Mouse (Mus musculus) C2C12 (cell line): ENCODE results near the gene Hcfc1. TPM values are rescaled to one million over a fixed set of nuclear protein-coding genes. Genes with fewer than 3 reads are reported as not detected.

Experiments
- H3K27me3 ChIP-seq: one replicate; pipeline ENCODE4 v1.6.1; 2011; ENCODE audit not compliant: control insufficient read depth, insufficient read depth, insufficient read length
- H3K36me3 ChIP-seq: one replicate; pipeline ENCODE4 v1.6.1; 2011; ENCODE audit not compliant: control insufficient read depth, insufficient read depth
- H3K4me3 ChIP-seq: one replicate; pipeline ENCODE4 v1.5.1; 2011; ENCODE audit warnings: mild to moderate bottlenecking, control low read depth; ENCODE audit not compliant: poor library complexity, insufficient read depth, severe bottlenecking
- H3K79me2 ChIP-seq: one replicate; pipeline ENCODE4 v1.6.1; 2011; ENCODE audit not compliant: control insufficient read depth, insufficient read depth
- H3K79me3 ChIP-seq: one replicate; pipeline ENCODE4 v1.6.1; 2011; ENCODE audit warnings: low read depth, control low read depth
- H3ac ChIP-seq: one replicate; pipeline ENCODE3; 2011; ENCODE audit warnings: low read depth; ENCODE audit not compliant: control insufficient read depth, insufficient read length
- CEBPB ChIP-seq: IDR thresholded peaks from one replicate; pipeline ENCODE4 v1.6.1; 2011; ENCODE audit warnings: low read depth, mild to moderate bottlenecking, control low read depth, moderate library complexity
- CTCF ChIP-seq: IDR thresholded peaks from one replicate; pipeline ENCODE4 v1.5.1; 2011; ENCODE audit not compliant: control insufficient read depth, insufficient read depth, insufficient read length
- FOSL1 ChIP-seq: IDR thresholded peaks from one replicate; pipeline ENCODE4 v1.8.0; 2011; ENCODE audit warnings: mild to moderate bottlenecking, low read length; ENCODE audit not compliant: poor library complexity, insufficient read depth, severe bottlenecking
- MAX ChIP-seq: IDR thresholded peaks from one replicate; pipeline ENCODE4 v1.6.1; 2011; ENCODE audit warnings: mild to moderate bottlenecking, control low read depth
- MYOD1 ChIP-seq: IDR thresholded peaks from one replicate; pipeline ENCODE4 v1.6.1; 2011; ENCODE audit warnings: low read depth; ENCODE audit not compliant: control insufficient read depth, insufficient read length
- MYOG ChIP-seq: IDR thresholded peaks from one replicate; pipeline ENCODE4 v1.6.1; 2011; ENCODE audit not compliant: control insufficient read depth, insufficient read length; ENCODE audit errors: extremely low read depth
- USF1 ChIP-seq: IDR thresholded peaks from one replicate; pipeline ENCODE4 v1.6.1; 2011; ENCODE audit warnings: low read depth, mild to moderate bottlenecking, control low read depth, moderate library complexity
- long read RNA-seq, 2 experiments: library from polyadenylated mRNA; unstranded; transcript quantifications; one replicate each; pipeline ENCODE4 v2.0.0; 2019 to 2020
- polyA plus RNA-seq: library from polyadenylated mRNA; unstranded; fragments of >200 nt; fragmentation: generic; extraction: Trizol; gene quantifications from one replicate; pipeline ENCODE4 v1.2.1, GENCODE M21; 2012; ENCODE audit warnings: missing spikeins

The Hcfc1 gene
- 58.7 TPM for polyA plus RNA-seq
- long read RNA-seq, experiment 1, partial matches to known transcripts = 5 of 8 reads
- long read RNA-seq, experiment 1, other reads (novel, unspliced or antisense) = 3 of 8 reads
- long read RNA-seq, experiment 2, transcript Hcfc1-203 (10 exons, 3,480 nt) = major isoform, 5 of 47 reads
- long read RNA-seq, experiment 2, partial matches to known transcripts = 37 of 47 reads
- long read RNA-seq, experiment 2, other reads (novel, unspliced or antisense) = 5 of 47 reads

GRCm38 (mm10) chrX:73966248-73967176 lies at the start of gene Hcfc1:
Hcfc1 (minus strand) TSS chrX:73966357.
- H3K4me3 ChIP-seq = peak within 1 kb of the TSS; percentile 61
- peaks cover 22% of the 10 kb centered on the region for H3K36me3 ChIP-seq
- no peaks in the 10 kb centered on the region for H3K27me3 ChIP-seq
- TF ChIP-seq FOSL1 (no peak), USF1 (no peak), CTCF (no peak), MAX (no peak), CEBPB (no peak), MYOD1 (no peak), MYOG (no peak)
- H3K79me2 ChIP-seq = peaks cover 52% of the 10 kb centered on the region
- peak within 1 kb of the TSS; percentile 98 for H3ac ChIP-seq
- peaks cover 42% of the 10 kb centered on the region for H3K79me3 ChIP-seq

GRCm38 (mm10) chrX:74014597-74014996 lies 48.4 kb upstream of the Hcfc1 start:
- no peak overlapping the region for H3K4me3 ChIP-seq
- peaks cover 3% of the 10 kb centered on the region for H3K36me3 ChIP-seq
- H3ac ChIP-seq = no peak overlapping the region
- H3K79me3 ChIP-seq = no peaks in the 10 kb centered on the region
- TF ChIP-seq MYOD1 (no peak), FOSL1 (no peak)
- H3K27me3 ChIP-seq = no peaks in the 10 kb centered on the region
- H3K79me2 ChIP-seq = no peaks in the 10 kb centered on the region

- Histone ChIP-seq H3K4me3 (no peak overlapping the region), H3K27me3 (no peaks in the 10 kb centered on the region), H3K79me2 (no peaks in the 10 kb centered on the region), H3ac (no peak overlapping the region), H3K79me3 (no peaks in the 10 kb centered on the region), H3K36me3 (no peaks in the 10 kb centered on the region)
- TF ChIP-seq FOSL1 = no peak
- TF ChIP-seq CTCF = no peak
- TF ChIP-seq USF1 = no peak
- TF ChIP-seq MYOG = no peak
- no peak for TF ChIP-seq CEBPB
- TF ChIP-seq MAX = no peak
- no peak for TF ChIP-seq MYOD1
These were observed 41.9 kb upstream of the Hcfc1 start for GRCm38 (mm10) chrX:74008063-74008462.

- Histone ChIP-seq H3K79me3 (no peaks in the 10 kb centered on the region), H3K27me3 (no peaks in the 10 kb centered on the region), H3K4me3 (no peak overlapping the region), H3ac (no peak overlapping the region), H3K36me3 (no peaks in the 10 kb centered on the region), H3K79me2 (no peaks in the 10 kb centered on the region)
- TF ChIP-seq FOSL1 (no peak), CEBPB (no peak), MYOG (no peak), MAX (no peak), CTCF (no peak), USF1 (no peak), MYOD1 (no peak)
These were observed 40.2 kb upstream of the Hcfc1 start for GRCm38 (mm10) chrX:74006401-74006800.

GRCm38 (mm10) chrX:74003644-74004043 lies 37.5 kb upstream of the Hcfc1 start:
- H3ac ChIP-seq = no peak overlapping the region
- H3K4me3 ChIP-seq = no peak overlapping the region
- no peaks in the 10 kb centered on the region for H3K79me3 ChIP-seq
- H3K79me2 ChIP-seq = no peaks in the 10 kb centered on the region
- H3K27me3 ChIP-seq = no peaks in the 10 kb centered on the region
- TF ChIP-seq CEBPB (no peak), CTCF (no peak), MYOD1 (no peak), MYOG (no peak), USF1 (no peak), FOSL1 (no peak), MAX (no peak)
- H3K36me3 ChIP-seq = no peaks in the 10 kb centered on the region

- H3K36me3 ChIP-seq = no peaks in the 10 kb centered on the region
- no peaks in the 10 kb centered on the region for H3K27me3 ChIP-seq
- no peak overlapping the region for H3K4me3 ChIP-seq
- no peaks in the 10 kb centered on the region for H3K79me3 ChIP-seq
- H3ac ChIP-seq = no peak overlapping the region
- no peak for TF ChIP-seq MYOG
- no peak for TF ChIP-seq USF1
- TF ChIP-seq CTCF = no peak
- TF ChIP-seq MAX = no peak
- no peak for TF ChIP-seq FOSL1
- no peak for TF ChIP-seq MYOD1
- no peak for TF ChIP-seq CEBPB
- no peaks in the 10 kb centered on the region for H3K79me2 ChIP-seq
These were observed 34.9 kb upstream of the Hcfc1 start for GRCm38 (mm10) chrX:74001024-74001423.
